Mouse (Mus musculus): ENCODE data around the gene Atxn7l2.
"Not testable (repeated sequence)": the region's sequence is repeated elsewhere in the genome, so short reads cannot be mapped to it uniquely, and the experiment has no call there.

Atxn7l2 gene

GRCm38 (mm10) chr3:108210771-108211139 lies at the start of gene Atxn7l2:
Gene Atxn7l2, minus strand, starts transcription at chr3:108210934.
- no peak for DNase-seq

- DNase-seq: no peak
Observed at GRCm38 (mm10) chr3:108259319-108259718, 48.6 kb upstream of the Atxn7l2 start.

GRCm38 (mm10) chr3:108257831-108258500 lies 47.2 kb upstream of the Atxn7l2 start:
- no peak for DNase-seq

DNA sequence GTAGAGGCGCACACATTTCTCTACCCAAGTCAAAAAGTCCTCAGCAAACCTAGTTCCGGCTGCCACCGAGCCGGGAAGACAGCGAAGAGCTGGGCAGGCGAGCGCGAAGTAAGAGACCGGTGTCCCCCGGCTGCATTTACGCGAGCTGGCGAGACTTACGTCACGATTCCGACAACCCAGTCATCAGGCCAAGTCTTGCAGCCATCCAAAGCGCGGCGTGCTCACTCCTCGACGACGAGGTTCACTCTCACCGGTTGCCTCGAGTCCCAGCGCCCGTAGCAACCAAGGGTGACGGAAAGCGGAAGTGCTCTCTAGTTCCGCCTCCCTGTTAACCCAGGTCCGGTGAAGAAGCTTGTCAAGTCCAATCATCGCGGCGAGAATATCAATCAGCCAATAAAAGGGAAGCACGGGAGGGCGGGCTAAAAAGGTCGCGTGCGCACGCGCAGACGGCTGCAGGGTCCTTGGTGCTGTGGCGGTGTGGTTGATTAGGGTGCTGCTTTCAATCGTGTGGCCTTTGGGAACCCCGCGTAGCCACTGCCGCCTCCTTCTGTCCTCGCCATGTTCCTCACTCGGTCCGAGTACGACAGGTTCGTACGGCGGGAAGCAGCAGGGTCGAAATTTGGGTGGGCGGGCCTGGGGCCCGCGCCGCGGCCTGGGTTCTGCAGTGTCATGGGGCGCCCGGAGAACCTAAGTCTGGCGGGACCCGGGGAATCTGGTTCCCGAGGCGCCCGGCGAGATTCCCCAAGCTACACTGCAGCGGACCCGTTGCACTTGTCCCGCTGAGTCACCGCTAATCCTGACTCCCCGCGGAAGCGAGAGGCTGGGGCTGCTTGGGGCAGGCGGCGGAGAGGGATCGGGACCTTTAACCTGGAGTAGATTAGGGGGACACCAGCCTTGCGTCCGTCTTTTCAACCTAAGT lies 46.2 kb upstream of the Atxn7l2 start, which contains the start of gene Psma5:
Gene Psma5 (plus strand): TSS at position 208 of the 919 bp plus-strand sequence.
- DNase-seq: peak; percentile 98

- no peak for DNase-seq
Observed at GRCm38 (mm10) chr3:108246857-108247256, 36.1 kb upstream of the Atxn7l2 start.

DNA sequence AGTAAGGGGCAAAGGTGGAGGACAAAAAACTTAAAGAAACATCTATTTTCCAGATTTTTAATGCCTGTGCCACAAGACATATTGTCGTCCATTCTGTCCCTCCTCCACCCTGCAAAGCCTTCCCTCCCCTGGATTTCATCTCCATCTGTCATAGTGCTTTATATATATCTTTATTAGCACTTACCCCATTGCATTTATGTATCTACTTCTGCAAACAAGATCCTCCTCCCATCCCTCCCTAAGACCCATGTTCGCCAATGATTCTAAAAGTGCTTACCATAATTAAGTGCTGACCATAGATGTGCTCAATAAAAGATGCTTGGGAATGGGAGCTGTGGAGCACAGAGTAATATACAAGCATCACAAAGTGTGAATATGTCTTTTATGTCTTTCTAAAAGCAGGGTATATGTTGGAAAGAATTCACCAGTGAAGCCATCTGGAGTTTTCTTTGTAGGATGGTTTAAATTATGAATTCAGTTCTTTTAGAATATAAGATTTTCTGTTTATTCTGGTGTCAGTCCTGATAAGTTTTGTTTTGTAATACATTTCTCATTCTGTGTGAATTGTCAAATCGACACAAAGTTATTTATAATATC lies 30.6 kb upstream of the Atxn7l2 start:
- DNase-seq: no peak

DNA sequence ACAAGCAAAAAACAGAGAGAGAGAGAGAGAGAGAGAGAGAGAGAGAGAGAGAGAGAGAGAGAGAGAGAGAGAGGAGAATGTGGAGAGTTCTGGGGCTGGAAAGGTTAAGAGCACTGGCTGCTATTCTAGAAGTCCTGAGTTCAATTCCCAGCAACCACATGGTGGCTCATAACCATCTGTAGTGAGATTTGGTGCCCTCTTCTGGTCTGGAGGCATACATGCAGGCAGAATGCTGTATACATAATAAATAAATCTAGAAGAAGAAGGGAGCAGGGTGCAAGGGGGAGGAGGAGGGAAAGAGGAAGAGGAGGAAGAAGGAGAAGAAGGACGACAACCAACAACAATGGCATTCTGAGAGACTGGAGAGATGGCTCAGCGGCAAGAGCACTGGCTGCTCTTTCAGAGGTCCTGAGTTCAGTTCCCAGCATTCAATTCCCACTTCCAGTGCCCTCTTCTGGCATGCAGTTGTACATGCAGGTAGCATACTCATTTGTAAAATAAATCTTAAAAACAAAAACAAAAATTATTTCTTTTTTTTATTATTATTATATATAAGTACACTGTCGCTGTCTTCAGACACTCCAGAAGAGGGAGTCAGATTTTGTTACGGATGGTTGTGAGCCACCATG lies 26.9 kb upstream of the Atxn7l2 start:
- DNase-seq: not testable (repeated sequence)

DNA sequence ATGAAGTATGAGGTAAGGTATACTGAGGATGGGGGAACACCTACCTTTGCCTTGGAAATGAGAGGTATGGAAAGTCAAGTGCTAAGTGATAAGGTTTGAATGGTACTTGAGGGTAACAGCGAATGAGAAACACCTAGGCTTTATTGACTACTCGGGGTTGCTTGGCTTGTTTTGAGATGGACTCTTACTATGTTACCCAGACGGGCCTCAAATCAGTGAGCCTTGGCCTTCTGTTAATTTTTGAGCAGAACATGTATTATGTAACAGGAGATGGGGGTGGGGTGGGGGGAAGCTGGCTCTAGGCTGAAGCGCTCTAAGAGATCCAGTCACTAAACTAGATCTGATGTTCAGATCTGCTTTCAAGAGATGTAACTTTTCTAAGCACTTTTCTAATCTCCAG lies 20.9 kb upstream of the Atxn7l2 start:
- no peak for DNase-seq

DNA sequence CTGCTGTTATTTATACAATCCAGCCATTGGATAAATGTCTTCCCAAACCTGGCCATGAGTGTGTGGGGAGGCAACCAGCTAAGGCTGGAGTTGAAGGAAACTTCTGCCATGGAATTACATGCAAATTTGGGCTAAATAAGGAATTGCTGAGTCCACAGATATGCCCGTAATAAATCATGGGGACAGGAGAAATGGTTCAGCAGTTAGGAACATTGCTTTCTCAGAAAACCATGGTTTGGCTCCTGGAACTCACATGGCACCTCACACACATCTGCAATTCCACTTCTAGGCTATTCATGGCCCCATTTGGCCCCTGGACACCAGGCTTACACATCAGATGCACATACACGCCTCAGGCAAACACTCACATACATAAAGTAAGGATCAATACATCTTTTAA lies 16.8 kb upstream of the Atxn7l2 start:
- no peak for DNase-seq

- peak; percentile 42 for DNase-seq
Observed at GRCm38 (mm10) chr3:108226558-108227350, 16.0 kb upstream of the Atxn7l2 start, which contains the start of gene Sypl2. Gene Sypl2, minus strand, starts transcription at chr3:108226648.

- DNase-seq: no peak
Observed at GRCm38 (mm10) chr3:108225711-108226557, 15.2 kb upstream of the Atxn7l2 start.

GRCm38 (mm10) chr3:108220661-108221060 lies 9.9 kb upstream of the Atxn7l2 start:
- DNase-seq: no peak

- no peak for DNase-seq
Observed at GRCm38 (mm10) chr3:108214734-108215133, 4.0 kb upstream of the Atxn7l2 start.

GRCm38 (mm10) chr3:108212406-108212805 lies 1.7 kb upstream of the Atxn7l2 start:
- no peak for DNase-seq

GRCm38 (mm10) chr3:108211845-108212244 lies 1.1 kb upstream of the Atxn7l2 start:
- no peak for DNase-seq

DNA sequence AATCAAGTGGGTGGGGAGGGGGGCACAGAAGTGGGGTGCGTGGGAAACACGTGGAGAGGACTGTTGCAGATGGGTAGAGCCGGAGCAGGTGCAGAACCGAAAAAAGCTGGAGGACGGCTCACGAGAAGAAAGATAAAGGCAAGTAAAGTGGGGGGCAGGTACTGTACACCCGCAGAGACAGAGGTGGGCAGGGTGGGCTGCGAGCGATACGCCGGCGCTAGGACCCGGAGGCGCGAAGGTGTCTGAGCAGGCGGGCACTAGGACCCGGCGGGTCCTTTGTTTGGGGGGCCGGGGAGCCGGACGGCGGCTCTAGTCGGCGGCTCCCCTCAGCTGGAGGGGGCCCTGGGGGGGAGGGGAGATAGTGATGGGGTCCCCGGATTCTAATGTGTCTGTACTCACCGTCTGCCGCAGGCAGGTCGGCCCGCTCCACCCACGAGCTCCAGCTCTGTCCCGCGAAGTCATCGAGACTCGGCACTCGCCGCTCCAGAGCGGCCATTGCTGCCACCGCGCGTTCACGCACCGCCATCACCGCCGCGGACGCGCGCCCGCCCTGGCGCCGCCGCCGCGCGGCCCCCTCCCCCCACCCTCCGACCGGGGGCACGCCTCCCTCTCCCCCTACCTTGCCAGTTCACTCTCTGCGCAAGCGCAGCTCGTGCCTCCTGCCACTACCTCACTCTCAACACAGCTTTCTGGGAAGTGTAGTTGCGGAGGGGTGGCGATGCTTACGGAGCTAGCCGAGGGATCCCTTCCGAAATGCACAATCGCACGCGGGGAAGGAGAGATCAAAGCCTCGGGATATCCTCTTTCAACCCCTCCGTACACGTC lies 576 bp downstream of the Atxn7l2 start:
- DNase-seq: peak; percentile 96

DNA sequence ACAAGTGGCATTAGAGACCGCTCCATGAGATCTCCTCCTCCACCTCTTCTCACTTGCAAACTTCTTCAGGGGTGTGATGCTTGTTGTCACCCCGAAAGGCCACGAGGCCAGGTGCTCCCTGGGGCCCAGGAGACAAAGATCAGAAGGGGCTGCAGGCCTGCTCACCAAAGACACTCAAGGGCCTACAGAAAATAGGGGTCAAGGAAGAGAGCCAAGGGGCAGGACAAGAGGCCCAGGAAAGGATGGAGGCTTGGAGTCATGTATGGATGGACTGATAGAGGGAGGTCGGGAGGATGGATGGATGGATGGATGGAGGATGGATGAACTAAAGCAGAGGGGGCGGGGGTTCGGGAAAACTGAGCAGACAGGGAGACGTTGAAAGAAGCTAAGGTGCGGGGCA lies 1.2 kb downstream of the Atxn7l2 start:
- DNase-seq: no peak

DNA sequence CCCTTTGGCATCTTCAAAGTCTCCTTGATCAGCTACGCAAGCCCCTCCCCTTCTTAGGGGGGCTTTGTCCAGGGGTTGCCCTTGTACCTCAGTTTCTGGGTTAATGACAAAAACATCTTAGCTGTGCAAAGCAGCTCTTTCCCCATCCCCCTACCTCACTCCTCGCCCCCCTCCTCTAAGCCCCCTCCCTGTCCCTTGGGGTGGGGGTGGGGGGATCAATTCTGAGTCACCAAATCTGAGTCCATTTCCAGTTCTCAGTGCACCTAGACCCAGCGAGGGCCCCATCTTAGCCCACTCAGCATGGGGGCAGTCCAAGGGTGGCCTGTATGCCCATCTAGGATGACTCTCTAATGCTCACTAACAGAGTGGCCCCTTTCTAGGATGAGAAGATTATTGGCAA lies 1.7 kb downstream of the Atxn7l2 start:
- no peak for DNase-seq

GRCm38 (mm10) chr3:108206731-108207375 lies 3.9 kb downstream of the Atxn7l2 start:
- DNase-seq: no peak

GRCm38 (mm10) chr3:108205601-108206000 lies 5.1 kb downstream of the Atxn7l2 start:
- no peak for DNase-seq
